Mouse (Mus musculus): ENCODE measurements around the gene Ptpre.
"Not testable (repeated sequence)": the region's sequence is repeated elsewhere in the genome, so short reads cannot be mapped to it uniquely, and the experiment has no call there.

Gene Ptpre

GRCm38 (mm10) chr7:135641698-135642507 lies 104.6 kb downstream of the Ptpre start:
- no peak for DNase-seq (ENCODE audit: low spot score)

- no peak for DNase-seq (ENCODE audit: low spot score)
Measured at GRCm38 (mm10) chr7:135644452-135644851, 107.2 kb downstream of the Ptpre start.

- no peak for DNase-seq (ENCODE audit: low spot score)
Measured at GRCm38 (mm10) chr7:135646976-135647375, 109.7 kb downstream of the Ptpre start.

GRCm38 (mm10) chr7:135648821-135649220 lies 111.5 kb downstream of the Ptpre start:
- DNase-seq (ENCODE audit: low spot score), result no peak

- no peak for DNase-seq (ENCODE audit: low spot score)
Measured at GRCm38 (mm10) chr7:135649306-135649705, 112.0 kb downstream of the Ptpre start.

- DNase-seq (ENCODE audit: low spot score), result no peak
Measured at GRCm38 (mm10) chr7:135650061-135650460, 112.8 kb downstream of the Ptpre start.

- DNase-seq (ENCODE audit: low spot score), result no peak
Measured at GRCm38 (mm10) chr7:135651831-135652511, 114.7 kb downstream of the Ptpre start.

- DNase-seq (ENCODE audit: low spot score), result no peak
Measured at GRCm38 (mm10) chr7:135652781-135653180, 115.5 kb downstream of the Ptpre start.

- DNase-seq (ENCODE audit: low spot score), result no peak
Measured at GRCm38 (mm10) chr7:135653601-135654000, 116.3 kb downstream of the Ptpre start.

- no peak for DNase-seq (ENCODE audit: low spot score)
Measured at GRCm38 (mm10) chr7:135654288-135654687, 117.0 kb downstream of the Ptpre start.

GRCm38 (mm10) chr7:135655113-135655512 lies 117.8 kb downstream of the Ptpre start:
- no peak for DNase-seq (ENCODE audit: low spot score)

GRCm38 (mm10) chr7:135658150-135658549 lies 120.9 kb downstream of the Ptpre start:
- DNase-seq (ENCODE audit: low spot score), result no peak

- no peak for DNase-seq (ENCODE audit: low spot score)
Measured at GRCm38 (mm10) chr7:135659314-135659935, 122.1 kb downstream of the Ptpre start.

GRCm38 (mm10) chr7:135660314-135660713 lies 123.0 kb downstream of the Ptpre start:
- DNase-seq (ENCODE audit: low spot score), result no peak

GRCm38 (mm10) chr7:135664211-135664610 lies 126.9 kb downstream of the Ptpre start:
- DNase-seq (ENCODE audit: low spot score), result no peak

GRCm38 (mm10) chr7:135666314-135666713 lies 129.0 kb downstream of the Ptpre start:
- DNase-seq (ENCODE audit: low spot score), result no peak

GRCm38 (mm10) chr7:135668852-135669739 lies 131.8 kb downstream of the Ptpre start:
- peak; percentile 17 for DNase-seq (ENCODE audit: low spot score)

GRCm38 (mm10) chr7:135673576-135673975 lies 136.3 kb downstream of the Ptpre start:
- DNase-seq (ENCODE audit: low spot score), result no peak

- DNase-seq (ENCODE audit: low spot score), result no peak
Measured at GRCm38 (mm10) chr7:135676722-135677121, 139.4 kb downstream of the Ptpre start.

- DNase-seq (ENCODE audit: low spot score), result no peak
Measured at GRCm38 (mm10) chr7:135680334-135680733, 143.1 kb downstream of the Ptpre start.

- not testable (repeated sequence) for DNase-seq (ENCODE audit: low spot score)
Measured at GRCm38 (mm10) chr7:135684098-135684497, 146.8 kb downstream of the Ptpre start.

GRCm38 (mm10) chr7:135684938-135685337 lies 147.7 kb downstream of the Ptpre start:
- DNase-seq (ENCODE audit: low spot score), result no peak
